Mouse (Mus musculus) heart, embryonic 10.5 days (tissue): Measurements from ENCODE around the gene Tcl1b4. TPM values are rescaled to one million over a fixed set of nuclear protein-coding genes. Genes with fewer than 3 reads are reported as not detected.

Source experiments
- polyA plus RNA-seq: library from polyadenylated mRNA; unstranded; fragments of >200 nt; fragmentation: Nextera tagmentation; extraction: Ambion mirVana; gene quantifications from 2 replicates; pipeline ENCODE4 v1.2.1, GENCODE M21; 2016

Gene Tcl1b4
- polyA plus RNA-seq, 1 experiment from 2014 or later: not detected

Other genes with a start within 250 kb of the Tcl1b4 start
- gene Syne3, start 192.1 kb upstream of the Tcl1b4 start, polyA plus RNA-seq: 0.21 and 0.41 TPM in 2 replicates
- 253 and 312 TPM in 2 replicates for gene Glrx5, start 169.3 kb upstream of the Tcl1b4 start, polyA plus RNA-seq
- not detected in 2 replicates for gene Tcl1b2, start 55.9 kb upstream of the Tcl1b4 start, polyA plus RNA-seq
- not detected in 2 replicates for gene Tcl1b1, start 42.3 kb upstream of the Tcl1b4 start, polyA plus RNA-seq
- not detected in 2 replicates for gene Tcl1b5, start 25.6 kb upstream of the Tcl1b4 start, polyA plus RNA-seq
- not detected in 2 replicates for gene Tcl1b3, start 10.9 kb upstream of the Tcl1b4 start, polyA plus RNA-seq
- not detected in 2 replicates for gene Tcl1, start 20.8 kb downstream of the Tcl1b4 start, polyA plus RNA-seq
- 0.21 and 0.64 TPM in 2 replicates for gene Tunar, start 131.9 kb downstream of the Tcl1b4 start, polyA plus RNA-seq